Mouse (Mus musculus) embryonic facial prominence, embryonic 14.5 days (tissue): Measurements from ENCODE around the gene Pidd1. TPM values are rescaled to one million over a fixed set of nuclear protein-coding genes. Genes with fewer than 3 reads are reported as not detected.

Experiments used
- ATAC-seq: fragments of 200-750 bp; cut with Nextera tagmentation; 2 replicates; pipeline ENCODE4 v1.8.0; 2017; ENCODE audit warnings: low read depth, moderate number of reproducible peaks, moderate TSS enrichment
- DNase-seq: peaks from one replicate; pipeline ENCODE4 v3.0.0-alpha.2; 2015; ENCODE audit warnings: low spot score
- H3K27ac ChIP-seq: fragments of 300-500 bp; sonication (generic); replicated peaks from 2 replicates; pipeline ENCODE4 v1.5.1; 2014; ENCODE audit warnings: low read depth, mild to moderate bottlenecking, low read length, moderate library complexity
- H3K27me3 ChIP-seq: fragments of 300-500 bp; sonication (generic); replicated peaks from 2 replicates; pipeline ENCODE4 v1.6.1; 2014; ENCODE audit warnings: low read length; ENCODE audit not compliant: control insufficient read depth, insufficient read depth
- H3K36me3 ChIP-seq: fragments of 300-500 bp; sonication (generic); 2 replicates; pipeline ENCODE4 v1.6.1; 2014; ENCODE audit warnings: low read length, mixed read lengths; ENCODE audit not compliant: control insufficient read depth, insufficient read depth
- H3K4me1 ChIP-seq: fragments of 300-500 bp; sonication (generic); 2 replicates; pipeline ENCODE4 v1.6.1; 2014; ENCODE audit warnings: antibody characterized with exemption, low read length; ENCODE audit not compliant: control insufficient read depth, insufficient read depth
- H3K4me2 ChIP-seq: fragments of 300-500 bp; sonication (generic); 2 replicates; pipeline ENCODE4 v1.6.1; 2014; ENCODE audit warnings: low read depth, mild to moderate bottlenecking, low read length, moderate library complexity, mixed read lengths
- H3K4me3 ChIP-seq: fragments of 300-500 bp; sonication (generic); 2 replicates; pipeline ENCODE4 v1.5.1; 2014; ENCODE audit warnings: low read depth, mild to moderate bottlenecking, low read length
- H3K9ac ChIP-seq: fragments of 300-500 bp; sonication (generic); 2 replicates; pipeline ENCODE4 v1.6.1; 2014; ENCODE audit warnings: low read depth, mild to moderate bottlenecking, low read length, moderate library complexity, mixed read lengths
- H3K9me3 ChIP-seq: fragments of 300-500 bp; sonication (generic); 2 replicates; pipeline ENCODE4 v1.6.1; 2016; ENCODE audit warnings: low read length; ENCODE audit not compliant: control insufficient read depth
- WGBS: fragments of 180-500 bp; shearing (Covaris S2); extraction: QIAGEN DNeasy Blood & Tissue Kit; methylation state at CpG from one replicate; pipeline ENCODE4 v1.1.7; 2014; 5-methylcytosine and 5-hydroxymethylcytosine counted together
- polyA plus RNA-seq: library from polyadenylated mRNA; unstranded; fragments of >200 nt; fragmentation: Nextera tagmentation; extraction: Ambion mirVana; gene quantifications from 2 replicates; pipeline ENCODE4 v1.2.1, GENCODE M21; 2014

Pidd1 gene
- polyA plus RNA-seq, 1 experiment from 2014 or later = 7.4 TPM

DNA sequence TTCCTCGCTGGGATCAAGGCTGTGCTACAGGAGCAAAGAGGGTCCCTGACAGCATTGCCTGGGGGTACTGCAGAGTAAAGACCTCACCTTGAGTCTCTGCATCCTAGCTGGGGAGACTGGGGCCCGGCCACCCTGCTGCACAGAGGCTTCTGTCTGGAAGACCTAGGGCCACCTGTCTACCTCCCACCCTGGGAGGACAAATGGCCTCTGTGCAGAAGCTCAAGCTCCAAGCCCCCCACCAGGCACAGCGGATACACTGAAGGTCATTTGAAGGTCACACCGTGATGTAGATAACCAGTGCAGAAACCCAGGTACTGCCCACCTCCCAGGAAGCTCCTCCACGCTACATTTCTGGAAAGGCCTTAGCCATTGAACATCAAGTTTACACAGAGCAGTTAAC is 15.1 kb downstream of the Pidd1 start:
- no peaks in the 10 kb centered on the region for H3K9me3 ChIP-seq
- H3K9ac ChIP-seq = no peak overlapping the region; the same call in 1 of the 2 replicates
- no peaks in the 10 kb centered on the region for H3K27me3 ChIP-seq
- peak overlapping the region; percentile 27 for H3K4me3 ChIP-seq
- no peak for ATAC-seq
- WGBS = 57% methylated on average over 5 of the region's 5 CpGs
- H3K4me2 ChIP-seq = peak overlapping the region; percentile 47; the same call in 1 of the 2 replicates
- peaks cover 35% of the 10 kb centered on the region for H3K36me3 ChIP-seq
- DNase-seq = no peak
- H3K4me1 ChIP-seq = peaks cover 4% of the 10 kb centered on the region; the same call in 1 of the 2 replicates
- no peak overlapping the region for H3K27ac ChIP-seq

DNA sequence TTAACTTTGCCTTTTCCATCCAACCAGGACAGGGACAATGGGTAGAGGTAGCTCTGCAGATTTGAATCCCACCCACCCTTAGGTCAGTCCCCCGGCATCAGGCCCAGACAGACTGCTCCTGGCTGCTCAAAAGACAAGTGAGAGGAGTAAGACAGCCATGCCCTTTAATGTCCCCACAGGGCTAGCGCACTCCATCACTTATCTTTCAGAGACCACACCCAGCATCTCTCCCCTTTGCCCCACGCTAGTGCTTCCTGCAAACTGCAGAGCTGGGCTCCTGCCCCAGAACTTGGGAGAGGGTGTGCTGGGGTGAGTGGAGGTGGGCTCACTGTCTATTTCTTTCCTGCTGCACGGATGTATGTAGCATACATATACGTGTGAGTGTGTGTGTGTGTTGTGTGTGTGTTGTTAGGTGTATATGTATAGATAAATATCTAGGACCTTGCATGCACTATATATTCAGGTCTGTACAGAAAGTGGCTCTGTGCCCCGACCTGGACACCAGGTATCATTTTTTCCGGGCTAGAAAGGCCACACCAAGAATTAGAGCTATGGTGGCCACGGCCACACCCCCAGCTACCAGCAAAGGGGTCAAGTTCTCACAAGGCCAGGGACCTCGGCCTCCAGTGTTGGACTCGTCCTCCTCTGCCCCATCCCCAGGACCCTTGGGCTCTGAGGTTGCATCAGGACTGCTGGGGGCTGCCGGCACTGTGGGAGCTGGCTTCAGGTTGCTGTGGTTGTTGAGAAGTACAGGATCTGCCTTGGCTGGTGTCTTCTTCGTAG is 16.7 kb downstream of the Pidd1 start:
- Histone ChIP-seq H3K9me3 (no peaks in the 10 kb centered on the region), H3K9ac (no peak overlapping the region), H3K4me1 (peaks cover 4% of the 10 kb centered on the region; the same call in 1 of the 2 replicates), H3K27ac (no peak overlapping the region), H3K4me3 (no peak overlapping the region), H3K27me3 (no peaks in the 10 kb centered on the region), H3K4me2 (no peak overlapping the region), H3K36me3 (peaks cover 20% of the 10 kb centered on the region)
- 78% methylated on average over 12 of the region's 12 CpGs for WGBS
- no peak for DNase-seq
- no peak for ATAC-seq

DNA sequence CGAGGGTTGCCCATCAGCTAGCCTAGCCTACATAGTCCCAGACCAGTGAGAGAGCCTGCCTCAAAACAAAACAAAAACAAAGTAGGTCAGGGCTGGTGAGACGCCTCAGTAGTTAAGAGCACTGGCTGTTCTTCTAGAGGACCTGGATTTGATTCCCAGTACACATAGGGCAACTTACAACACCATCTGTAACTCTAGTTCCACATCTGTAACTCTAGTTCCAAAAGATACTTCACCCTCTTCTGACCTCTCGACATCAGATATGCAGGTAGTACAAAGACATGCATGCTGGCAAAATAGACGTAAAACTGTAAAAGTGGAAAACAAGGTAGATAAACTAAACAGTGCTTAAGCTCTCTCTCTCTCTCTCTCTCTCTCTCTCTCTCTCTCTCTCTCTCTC is 20.0 kb downstream of the Pidd1 start:
- no peaks in the 10 kb centered on the region for H3K9me3 ChIP-seq
- H3K4me1 ChIP-seq = no peaks in the 10 kb centered on the region
- H3K4me3 ChIP-seq = no peak overlapping the region
- H3K36me3 ChIP-seq = no peaks in the 10 kb centered on the region
- no peak for ATAC-seq
- H3K4me2 ChIP-seq = no peak overlapping the region
- DNase-seq = no peak
- 60% methylated on average over 4 of the region's 4 CpGs for WGBS
- H3K27ac ChIP-seq = no peak overlapping the region
- no peaks in the 10 kb centered on the region for H3K27me3 ChIP-seq
- no peak overlapping the region for H3K9ac ChIP-seq

DNA sequence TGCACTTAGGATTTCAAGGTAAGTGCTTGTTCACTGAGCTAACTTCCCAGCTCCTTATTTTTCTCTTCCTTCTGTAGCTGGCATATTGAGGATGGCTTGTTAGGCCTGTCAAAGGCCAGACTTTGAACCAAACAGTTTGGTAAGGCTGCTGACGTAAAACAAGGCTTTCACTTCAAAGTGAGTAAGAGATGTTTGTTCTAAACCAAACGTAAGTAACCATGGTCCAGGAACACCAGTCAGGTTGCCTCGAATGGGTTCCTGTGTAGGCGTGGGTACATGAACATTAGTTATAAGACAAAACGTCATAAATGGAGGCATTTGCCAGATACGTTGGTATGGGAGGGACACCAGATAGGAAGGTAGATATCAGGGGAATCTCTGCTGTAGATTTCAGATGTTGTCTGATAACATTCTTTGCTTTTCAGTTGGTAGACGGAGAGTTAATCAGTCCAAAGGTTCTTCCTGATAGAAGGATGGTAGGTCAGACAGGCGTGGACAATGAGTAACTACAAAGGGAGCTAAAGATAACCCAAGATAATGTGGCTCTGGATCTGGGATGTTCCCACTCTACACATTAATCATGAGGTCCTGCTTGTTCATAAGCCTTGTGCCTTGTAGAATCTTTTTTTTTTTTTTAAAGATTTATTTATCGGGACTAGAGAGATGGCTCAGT is 23.7 kb downstream of the Pidd1 start:
- Histone ChIP-seq H3K27me3 (no peaks in the 10 kb centered on the region), H3K4me1 (no peaks in the 10 kb centered on the region), H3K36me3 (no peaks in the 10 kb centered on the region), H3K4me3 (no peak overlapping the region), H3K9me3 (no peaks in the 10 kb centered on the region), H3K4me2 (no peak overlapping the region), H3K27ac (no peak overlapping the region), H3K9ac (no peak overlapping the region)
- ATAC-seq (no peak), DNase-seq (no peak)
- 83% methylated on average over 9 of the region's 9 CpGs for WGBS

DNA sequence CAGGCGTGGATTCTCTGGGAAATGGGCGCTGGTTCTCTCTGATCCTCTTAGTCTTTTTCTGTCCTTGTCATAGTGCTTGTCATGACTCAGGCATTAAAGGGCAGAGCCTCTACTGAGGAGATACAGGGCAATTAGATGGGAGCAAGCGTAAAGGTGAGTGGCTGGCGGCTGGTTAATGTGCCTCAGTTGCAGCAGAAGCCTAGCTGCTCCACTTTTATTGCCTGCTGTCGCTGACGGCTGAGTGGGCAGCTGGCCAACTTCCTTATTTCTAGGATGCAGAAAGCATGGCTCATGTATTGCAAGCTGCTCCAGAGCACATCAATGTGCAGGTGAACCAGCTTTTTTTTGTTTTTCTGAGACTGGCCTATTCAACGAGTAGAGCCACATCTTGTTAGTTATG is 24.9 kb downstream of the Pidd1 start:
- no peaks in the 10 kb centered on the region for H3K4me1 ChIP-seq
- no peak overlapping the region for H3K9ac ChIP-seq
- no peaks in the 10 kb centered on the region for H3K36me3 ChIP-seq
- WGBS = 77% methylated on average over 7 of the region's 7 CpGs
- H3K27me3 ChIP-seq = no peaks in the 10 kb centered on the region
- H3K4me2 ChIP-seq = no peak overlapping the region
- no peaks in the 10 kb centered on the region for H3K9me3 ChIP-seq
- no peak overlapping the region for H3K4me3 ChIP-seq
- peak; percentile 23 for DNase-seq
- ATAC-seq = no peak
- no peak overlapping the region for H3K27ac ChIP-seq

DNA sequence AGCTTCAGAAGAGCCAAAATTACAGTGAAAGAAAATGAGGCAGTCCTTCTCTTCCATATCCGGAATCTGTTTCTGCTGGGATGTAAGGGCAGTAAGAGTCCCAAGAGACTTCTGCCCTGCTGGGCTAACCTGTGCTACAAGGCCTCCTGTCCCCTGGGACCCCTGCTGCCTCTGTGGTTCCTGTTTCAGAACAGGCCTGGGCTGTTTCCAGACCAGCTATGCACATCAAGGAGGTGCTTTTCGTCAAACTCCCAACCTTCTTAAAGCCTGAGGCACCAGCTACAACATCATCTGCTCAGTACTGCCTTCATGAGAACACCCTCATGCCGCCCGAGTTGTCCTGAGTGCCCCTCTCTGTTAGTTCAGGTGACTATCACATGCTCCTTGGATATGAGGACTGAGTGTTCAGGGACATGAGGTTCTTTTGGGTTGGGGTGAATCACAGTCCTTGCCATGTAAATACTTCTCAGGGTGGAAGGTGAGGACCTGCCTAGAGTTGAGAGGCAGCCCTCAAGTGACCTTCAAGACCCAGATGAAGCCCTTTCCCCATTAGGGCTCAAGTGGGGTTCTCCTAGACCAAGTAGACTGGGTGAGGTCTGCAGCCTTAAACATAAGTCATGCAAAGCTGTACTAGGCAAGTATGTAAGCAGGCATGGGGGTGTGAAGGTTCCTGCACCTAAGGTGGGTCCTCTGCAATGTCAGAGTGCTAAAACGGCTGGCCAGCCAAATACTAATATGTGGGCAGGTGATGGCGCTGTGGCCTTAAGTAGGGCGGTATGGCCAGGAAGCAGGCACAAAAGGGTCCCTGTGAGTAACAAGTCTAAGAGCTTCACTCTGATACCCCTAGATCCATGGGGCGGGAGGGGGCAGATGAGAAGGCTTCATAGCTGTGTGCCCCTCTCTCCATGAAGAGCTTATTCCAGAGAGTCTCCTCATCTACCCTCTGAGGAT is 25.8 kb downstream of the Pidd1 start:
- 69% methylated on average over 8 of the region's 8 CpGs for WGBS
- no peak for DNase-seq
- H3K4me1 ChIP-seq = no peaks in the 10 kb centered on the region
- H3K27ac ChIP-seq = no peak overlapping the region
- H3K9ac ChIP-seq = no peak overlapping the region
- H3K36me3 ChIP-seq = no peaks in the 10 kb centered on the region
- no peaks in the 10 kb centered on the region for H3K9me3 ChIP-seq
- ATAC-seq = no peak
- no peak overlapping the region for H3K4me3 ChIP-seq
- H3K4me2 ChIP-seq = no peak overlapping the region
- H3K27me3 ChIP-seq = no peaks in the 10 kb centered on the region

DNA sequence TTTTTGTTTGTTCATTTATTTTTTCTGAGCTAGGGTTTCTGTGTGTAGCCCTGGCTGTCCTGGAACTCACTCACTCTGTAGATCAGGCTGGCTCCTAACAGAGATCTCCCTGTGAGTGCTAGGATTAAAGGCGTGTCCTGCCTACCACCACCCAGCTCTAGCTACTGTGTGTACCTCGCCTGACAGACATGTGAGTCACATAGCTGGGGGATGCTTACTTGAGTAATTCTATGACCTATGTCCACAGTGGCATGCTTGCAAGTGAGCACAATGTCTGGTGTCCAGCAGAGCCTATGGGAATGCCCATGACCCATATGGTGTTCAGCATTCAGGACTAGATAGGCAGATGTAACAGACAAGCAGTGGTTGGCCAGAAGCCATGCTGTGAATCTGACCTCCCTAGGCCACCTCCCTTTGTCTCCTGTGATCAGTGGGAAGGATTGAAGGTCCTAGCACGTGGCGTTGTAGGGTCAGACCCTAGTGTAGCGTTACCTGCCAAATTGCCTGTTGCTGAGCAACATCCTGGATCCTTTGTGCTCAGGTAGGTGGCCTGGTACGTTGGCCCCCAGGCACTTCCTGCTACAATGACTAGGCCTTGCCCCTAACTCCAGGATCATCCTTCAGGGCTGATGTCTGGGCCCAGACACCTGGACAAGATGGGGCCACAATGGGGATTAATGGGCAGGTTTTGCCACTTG is 27.5 kb downstream of the Pidd1 start:
- H3K9me3 ChIP-seq = no peaks in the 10 kb centered on the region
- H3K4me2 ChIP-seq = no peak overlapping the region
- 77% methylated on average over 6 of the region's 6 CpGs for WGBS
- H3K4me3 ChIP-seq = no peak overlapping the region
- no peak overlapping the region for H3K9ac ChIP-seq
- ATAC-seq (no peak), DNase-seq (no peak)
- peaks cover 4% of the 10 kb centered on the region for H3K36me3 ChIP-seq
- H3K27ac ChIP-seq = no peak overlapping the region
- H3K27me3 ChIP-seq = no peaks in the 10 kb centered on the region
- H3K4me1 ChIP-seq = no peaks in the 10 kb centered on the region
